Mouse (Mus musculus) erythroid progenitor cell, adult 5-6 weeks (primary cell): ENCODE measurements around the gene Mplkip. TPM values are rescaled to one million over a fixed set of nuclear protein-coding genes. Genes with fewer than 3 reads are reported as not detected.

Experiments
- total RNA-seq, 2 experiments: library from RNA; stranded (forward) in 1 of 2; stranded (reverse) in 1 of 2; fragments of 150-400 nt in 1 of 2; fragments of 186-747, 209-891 nt in 1 of 2; gene quantifications; 2 replicates each; pipeline versions ENCODE4 v1.2.3 to v1.2.4; 2015 to 2017; ENCODE audit warnings: low replicate concordance in 2 of 2

Mplkip gene
- total RNA-seq, 2 experiments from 2014 or later: 17.2 to 43.6 TPM

Other genes starting within 250 kb of the Mplkip start
- gene Sugct, start 361 bp downstream of the Mplkip start, total RNA-seq (2015; ENCODE audit: low replicate concordance): 2.2 TPM in 1 of 2 replicates, not detected in the other
- gene Sugct, start 361 bp downstream of the Mplkip start, total RNA-seq (2017; ENCODE audit: low replicate concordance): not detected in 2 replicates
- 63.8 and 65.4 TPM in 2 replicates for gene Cdk13, start 109.9 kb downstream of the Mplkip start, total RNA-seq (2015; ENCODE audit: low replicate concordance)
- 67.6 and 102 TPM in 2 replicates for gene Cdk13, start 109.9 kb downstream of the Mplkip start, total RNA-seq (2017; ENCODE audit: low replicate concordance)
- 7.2 and 13.8 TPM in 2 replicates for gene Rala, start 249.0 kb downstream of the Mplkip start, total RNA-seq (2015; ENCODE audit: low replicate concordance)
- 1.7 and 5.7 TPM in 2 replicates for gene Rala, start 249.0 kb downstream of the Mplkip start, total RNA-seq (2017; ENCODE audit: low replicate concordance)